Mouse (Mus musculus): ENCODE measurements around the gene Klhl5.

Klhl5 gene

DNA sequence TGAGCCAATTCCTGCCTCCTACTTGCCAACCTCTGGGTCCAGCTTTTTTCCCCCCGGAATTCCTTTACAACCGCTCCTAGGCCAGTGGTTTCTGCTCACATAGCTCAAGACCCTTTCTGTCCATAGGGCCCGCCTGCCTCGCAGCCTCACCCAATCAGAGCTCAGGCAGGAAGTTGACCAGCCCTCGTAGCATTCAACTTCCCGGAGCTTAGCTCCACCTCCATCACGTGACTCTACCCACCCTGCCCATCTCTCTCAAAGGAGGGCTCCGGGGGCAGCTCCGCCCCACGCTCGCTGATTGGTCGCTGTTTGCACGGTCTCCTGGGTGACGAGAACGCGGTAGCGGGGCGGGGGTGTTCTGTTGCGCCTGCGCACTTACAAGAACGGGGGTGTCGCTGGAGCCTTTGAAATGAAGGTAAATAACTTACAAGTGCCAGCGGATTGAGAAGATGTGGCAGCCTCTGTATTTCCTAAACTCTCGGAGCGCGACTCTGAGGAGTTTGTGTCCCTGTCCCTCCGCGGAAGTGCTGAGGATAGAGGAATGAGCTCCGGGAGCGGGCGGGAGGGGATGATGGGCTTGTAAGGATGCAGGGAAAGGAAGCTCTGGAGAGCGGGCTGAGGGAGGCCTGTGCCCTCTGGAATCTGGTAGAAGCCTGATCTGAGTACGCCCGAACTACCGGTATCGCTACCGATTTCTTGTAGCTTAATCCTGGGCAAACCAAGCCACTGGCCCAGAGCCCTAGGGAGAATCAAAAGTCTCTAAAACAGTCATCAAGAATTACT lies 92.2 kb downstream of the Klhl5 start, which contains the start of gene Wdr19:
Wdr19 (plus strand) TSS at position 351 of the 783 bp plus-strand sequence.
- peak; percentile 98 for DNase-seq (ENCODE audit: low read depth)

DNA sequence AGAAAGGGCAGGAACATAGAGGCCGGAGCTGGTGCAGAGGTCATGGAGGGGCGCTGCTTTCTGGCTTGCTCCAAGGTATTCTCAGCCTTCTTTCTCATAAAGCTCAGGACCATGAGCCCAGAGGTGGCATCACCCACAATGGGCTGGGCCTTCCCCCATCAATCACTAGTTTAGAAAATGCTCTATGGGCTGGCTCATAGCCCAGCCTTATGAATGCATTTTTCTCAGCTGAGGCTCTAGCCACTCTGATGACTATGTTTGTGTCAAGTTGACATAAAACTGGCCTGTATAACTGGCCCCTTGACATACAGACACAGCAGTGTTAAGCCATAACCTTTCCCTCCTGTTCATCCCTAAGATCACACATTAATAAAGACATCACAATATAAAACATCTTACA lies 97.4 kb downstream of the Klhl5 start:
- no peak for DNase-seq (ENCODE audit: low read depth)

GRCm38 (mm10) chr5:65213321-65213720 lies 106.0 kb downstream of the Klhl5 start:
- DNase-seq (ENCODE audit: low read depth), result no peak
